Comparison of ENCODE assay signal across 14 mouse cellular contexts in the genomic region with DNA sequence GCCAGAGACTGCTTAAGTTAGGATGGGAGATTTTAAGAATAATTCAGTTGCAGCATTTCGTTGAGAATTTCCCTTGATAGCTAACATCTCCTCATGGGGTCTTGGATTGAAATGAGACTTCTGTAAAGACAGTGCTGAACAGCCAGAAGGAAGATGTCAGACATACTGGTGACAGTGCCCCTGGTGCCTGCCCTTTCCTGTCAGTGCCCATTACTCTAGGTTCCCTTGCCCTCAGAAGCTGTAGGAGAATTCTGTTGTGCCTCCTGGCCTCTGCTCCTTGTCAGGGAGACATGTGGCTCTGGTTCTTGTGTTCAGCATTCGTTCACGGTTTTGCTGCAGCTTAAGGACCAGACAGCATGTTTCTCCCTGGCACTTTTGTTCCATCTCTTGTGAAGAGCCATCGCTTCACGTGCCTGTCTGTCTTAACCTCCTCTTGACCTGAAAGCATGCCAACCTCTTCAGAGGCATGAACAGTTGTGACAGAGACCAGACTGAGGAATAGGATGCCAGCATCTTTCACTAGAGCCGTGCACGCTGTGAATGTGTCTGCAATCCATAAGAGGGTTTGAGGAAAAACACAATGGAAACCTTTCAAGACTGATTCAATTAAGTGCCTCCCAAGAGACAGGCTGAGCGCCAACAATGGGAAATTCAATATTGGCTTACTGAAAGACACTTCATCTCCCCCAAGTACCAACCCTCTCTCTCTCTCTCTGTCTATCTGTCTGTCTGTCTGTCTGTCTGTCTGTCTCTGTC. TPM values are rescaled to one million over a fixed set of nuclear protein-coding genes. Genes with fewer than 3 reads are reported as not detected.
DNase-seq lines count a peak whose midpoint lies in the region; ATAC-seq and TF ChIP-seq lines count a peak whose summit lies in the region.
"Had no signal": no experiment of that assay in that cellular context is flagged by ENCODE, and none has a peak within 500 bp of the region (broad histone marks: within the 10 kb centered on the region; RNA-seq: fewer than 3 reads in every experiment).

No protein-coding gene starts in this region.

- no peak overlapping the region for H3K9ac ChIP-seq in embryonic facial prominence, embryonic 13.5 days
- no peak overlapping the region for H3K9ac ChIP-seq in hindbrain, embryonic 13.5 days
- H3K9ac ChIP-seq in neural tube, embryonic 12.5 days: no peak overlapping the region
- no peak overlapping the region for H3K9ac ChIP-seq in lung, postnatal 0 days (replicated peaks; ENCODE audit: low read depth)
- H3K9ac ChIP-seq: heart, embryonic 13.5 days; limb, embryonic 15.5 days had no signal

- DNase-seq in embryo, embryonic 10 days (ENCODE audit: low spot score): peak; percentile 29
- DNase-seq in embryo, embryonic 9.5 days (ENCODE audit: extremely low spot score): no peak
- no peak for DNase-seq in B cell, adult 2 months
- DNase-seq in lung, adult 18-20 months: no peak
- no peak for DNase-seq in lung, postnatal 0 days (ENCODE audit: low spot score)
- DNase-seq: adrenal gland, adult 8-10 months; cerebellum, adult 9-10 months; kidney, adult 2 months; lung, postnatal 36 days had no signal

- no peak overlapping the region for H3K4me2 ChIP-seq in embryonic facial prominence, embryonic 13.5 days
- H3K4me2 ChIP-seq in hindbrain, embryonic 13.5 days: 0 out of 2 replicates have a peak overlapping the region, but pooled peaks have one; percentile 2
- H3K4me2 ChIP-seq in neural tube, embryonic 12.5 days (replicated peaks): no peak overlapping the region
- no peak overlapping the region for H3K4me2 ChIP-seq in lung, postnatal 0 days (replicated peaks; ENCODE audit: low read depth, low read length)
- H3K4me2 ChIP-seq: heart, embryonic 13.5 days; limb, embryonic 15.5 days had no signal

- no peaks in the 10 kb centered on the region for H3K9me3 ChIP-seq in embryonic facial prominence, embryonic 13.5 days
- H3K9me3 ChIP-seq in hindbrain, embryonic 13.5 days: no peaks in the 10 kb centered on the region
- H3K9me3 ChIP-seq in neural tube, embryonic 12.5 days: no peaks in the 10 kb centered on the region
- no peaks in the 10 kb centered on the region for H3K9me3 ChIP-seq in lung, postnatal 0 days (ENCODE audit: low read length)
- H3K9me3 ChIP-seq: heart, embryonic 13.5 days; limb, embryonic 15.5 days had no signal

- TF ChIP-seq CTCF in lung, postnatal 0 days (IDR thresholded peaks at IDR 0.05): no peak

- peak overlapping the region; percentile 76 for H3K27ac ChIP-seq in embryonic facial prominence, embryonic 13.5 days
- H3K27ac ChIP-seq in hindbrain, embryonic 13.5 days: peak overlapping the region; percentile 73
- H3K27ac ChIP-seq in neural tube, embryonic 12.5 days: no peak overlapping the region; the same call in 1 of the 2 replicates
- no peak overlapping the region for H3K27ac ChIP-seq in lung, postnatal 0 days (ENCODE audit: low read length)
- H3K27ac ChIP-seq: heart, embryonic 13.5 days; limb, embryonic 15.5 days had no signal

- WGBS in embryonic facial prominence, embryonic 13.5 days: 36% methylated on average over 8 of the region's 8 CpGs
- WGBS in hindbrain, embryonic 13.5 days: 27% methylated on average over 8 of the region's 8 CpGs
- 52% methylated on average over 8 of the region's 8 CpGs for WGBS in neural tube, embryonic 12.5 days
- WGBS in lung, postnatal 0 days: 62% methylated on average over 8 of the region's 8 CpGs

- H3K36me3 ChIP-seq in embryonic facial prominence, embryonic 13.5 days: 0 out of 2 replicates have a peak, but pooled peaks cover 4% of the 10 kb centered on the region
- no peaks in the 10 kb centered on the region; the same call in 1 of the 2 replicates for H3K36me3 ChIP-seq in hindbrain, embryonic 13.5 days
- H3K36me3 ChIP-seq in neural tube, embryonic 12.5 days: no peaks in the 10 kb centered on the region
- H3K36me3 ChIP-seq in lung, postnatal 0 days (ENCODE audit: insufficient read depth, low read length): no peaks in the 10 kb centered on the region
- H3K36me3 ChIP-seq: heart, embryonic 13.5 days; limb, embryonic 15.5 days had no signal

- peaks cover 41% of the 10 kb centered on the region for H3K4me1 ChIP-seq in embryonic facial prominence, embryonic 13.5 days
- peaks cover 35% of the 10 kb centered on the region for H3K4me1 ChIP-seq in hindbrain, embryonic 13.5 days (replicated peaks)
- peaks cover 9% of the 10 kb centered on the region for H3K4me1 ChIP-seq in neural tube, embryonic 12.5 days
- H3K4me1 ChIP-seq in lung, postnatal 0 days (ENCODE audit: insufficient read depth, low read depth, low read length): no peaks in the 10 kb centered on the region

- H3K4me3 ChIP-seq in embryonic facial prominence, embryonic 13.5 days: no peak overlapping the region
- H3K4me3 ChIP-seq in hindbrain, embryonic 13.5 days: no peak overlapping the region
- H3K4me3 ChIP-seq in neural tube, embryonic 12.5 days: no peak overlapping the region
- no peak overlapping the region for H3K4me3 ChIP-seq in lung, postnatal 0 days (ENCODE audit: low read depth, low read length)
- H3K4me3 ChIP-seq: heart, embryonic 13.5 days; limb, embryonic 15.5 days had no signal

- no peak for ATAC-seq in embryonic facial prominence, embryonic 13.5 days (ENCODE audit: insufficient number of reproducible peaks, insufficient read depth, low FRiP score, low TSS enrichment, low read depth)
- ATAC-seq in hindbrain, embryonic 13.5 days (ENCODE audit: low FRiP score): peak; percentile 79
- peak; percentile 70; the same call in 1 of the 2 replicates for ATAC-seq in neural tube, embryonic 12.5 days (ENCODE audit: low FRiP score, low read depth)
- ATAC-seq in lung, postnatal 0 days: no peak

- no peaks in the 10 kb centered on the region for H3K27me3 ChIP-seq in embryonic facial prominence, embryonic 13.5 days
- no peaks in the 10 kb centered on the region for H3K27me3 ChIP-seq in hindbrain, embryonic 13.5 days
- H3K27me3 ChIP-seq in neural tube, embryonic 12.5 days (replicated peaks): no peaks in the 10 kb centered on the region
- H3K27me3 ChIP-seq in lung, postnatal 0 days (replicated peaks; ENCODE audit: insufficient read depth, low read length): no peaks in the 10 kb centered on the region
- H3K27me3 ChIP-seq: heart, embryonic 13.5 days; limb, embryonic 15.5 days had no signal

- no peak for TF ChIP-seq EP300 in lung, postnatal 0 days (IDR thresholded peaks at IDR 0.05)

RNA-seq across cellular contexts. Expression of gene Nostrin, which starts 48.9 kb away (rescaled TPM):
- polyA plus RNA-seq in embryonic facial prominence, embryonic 13.5 days (2015; fragmentation: Nextera tagmentation; extraction: Ambion mirVana): 0.34 and 0.50 TPM in 2 replicates
- polyA plus RNA-seq in hindbrain, embryonic 13.5 days (2015; fragmentation: Nextera tagmentation; extraction: Ambion mirVana): 0.71 and 1.1 TPM in 2 replicates
- 1.2 and 1.7 TPM in 2 replicates for polyA plus RNA-seq in neural tube, embryonic 12.5 days (2016; fragmentation: Nextera tagmentation; extraction: Ambion mirVana)
- polyA plus RNA-seq in lung, postnatal 0 days (2015; fragmentation: Nextera tagmentation; extraction: Ambion mirVana): 47.2 and 48.0 TPM in 2 replicates

Comparison
In these comparisons a context has a peak if more than half of its experiments do, and no peak if none do; other contexts are left out.
1. ATAC-seq: peak in hindbrain, embryonic 13.5 days (single experiment) and neural tube, embryonic 12.5 days (single experiment); none in embryonic facial prominence, embryonic 13.5 days (single experiment) and lung, postnatal 0 days (single experiment).
2. H3K27ac ChIP-seq: peak in embryonic facial prominence, embryonic 13.5 days (single experiment) and hindbrain, embryonic 13.5 days (single experiment); none in neural tube, embryonic 12.5 days (single experiment) and lung, postnatal 0 days (single experiment).
3. RNA of gene Nostrin, which starts 48.9 kb away (polyA plus RNA-seq): 47.2 to 48.0 TPM in lung, postnatal 0 days; 1.2 to 1.7 TPM in neural tube, embryonic 12.5 days, 0.71 to 1.1 TPM in hindbrain, embryonic 13.5 days and 0.34 to 0.50 TPM in embryonic facial prominence, embryonic 13.5 days; every median in the first group is over 10 times any median in the second.